Mouse (Mus musculus) spleen, postnatal 4 days (tissue): ENCODE measurements at regions not wholly inside any gene's neighbourhood (a gene's known extent, or its start where the extent isn't known, plus 50 kb on each side); places are given as distances from the start of the nearest gene placed in this dataset.

ENCODE experiments used
- DNase-seq, 2 experiments: peaks; one replicate each; pipeline ENCODE4 v3.0.0; 2022; ENCODE audit warnings: low spot score in 2 of 2

- DNase-seq = no peak
These were observed 191.9 kb upstream of the C9orf72 start for GRCm38 (mm10) chr4:35417866-35418265.

GRCm38 (mm10) chr4:35413488-35413887 is 187.5 kb upstream of the C9orf72 start:
- no peak for DNase-seq

- no peak for DNase-seq
These were observed 179.5 kb upstream of the C9orf72 start for GRCm38 (mm10) chr4:35405301-35406006.

GRCm38 (mm10) chr4:35404068-35404467 is 178.1 kb upstream of the C9orf72 start:
- no peak for DNase-seq

GRCm38 (mm10) chr4:35403594-35403993 is 177.6 kb upstream of the C9orf72 start:
- DNase-seq = no peak

- no peak for DNase-seq
These were observed 176.6 kb upstream of the C9orf72 start for GRCm38 (mm10) chr4:35402376-35403133.

GRCm38 (mm10) chr4:35401783-35402182 is 175.8 kb upstream of the C9orf72 start:
- no peak for DNase-seq

- no peak for DNase-seq
These were observed 174.5 kb upstream of the C9orf72 start for GRCm38 (mm10) chr4:35400511-35400910.

GRCm38 (mm10) chr4:35395583-35395877 is 169.6 kb upstream of the C9orf72 start:
- DNase-seq = no peak

GRCm38 (mm10) chr4:35394821-35395582 is 169.0 kb upstream of the C9orf72 start:
- DNase-seq = no peak

GRCm38 (mm10) chr4:35375791-35376190 is 149.8 kb upstream of the C9orf72 start:
- DNase-seq = no peak

GRCm38 (mm10) chr4:35373213-35373860 is 147.4 kb upstream of the C9orf72 start:
- no peak for DNase-seq

GRCm38 (mm10) chr4:35372528-35373212 is 146.7 kb upstream of the C9orf72 start:
- DNase-seq = peak; percentile 23 to 76

GRCm38 (mm10) chr4:35364161-35364560 is 138.2 kb upstream of the C9orf72 start:
- DNase-seq = peak in 1 of 2 experiments; percentile 25

- no peak for DNase-seq
These were observed 136.2 kb upstream of the C9orf72 start for GRCm38 (mm10) chr4:35362176-35362575.

- DNase-seq = no peak
These were observed 133.4 kb upstream of the C9orf72 start for GRCm38 (mm10) chr4:35359376-35359775.

- DNase-seq = no peak
These were observed 131.1 kb upstream of the C9orf72 start for GRCm38 (mm10) chr4:35356904-35357563.

- no peak for DNase-seq
These were observed 130.1 kb upstream of the C9orf72 start for GRCm38 (mm10) chr4:35356051-35356450.

- DNase-seq = no peak
These were observed 128.1 kb upstream of the C9orf72 start for GRCm38 (mm10) chr4:35354046-35354445.

GRCm38 (mm10) chr4:35352606-35353005 is 126.6 kb upstream of the C9orf72 start:
- DNase-seq = no peak

- no peak for DNase-seq
These were observed 124.5 kb upstream of the C9orf72 start for GRCm38 (mm10) chr4:35350465-35350864.
